Mouse (Mus musculus): ENCODE measurements around the gene Ube2c.

DNA sequence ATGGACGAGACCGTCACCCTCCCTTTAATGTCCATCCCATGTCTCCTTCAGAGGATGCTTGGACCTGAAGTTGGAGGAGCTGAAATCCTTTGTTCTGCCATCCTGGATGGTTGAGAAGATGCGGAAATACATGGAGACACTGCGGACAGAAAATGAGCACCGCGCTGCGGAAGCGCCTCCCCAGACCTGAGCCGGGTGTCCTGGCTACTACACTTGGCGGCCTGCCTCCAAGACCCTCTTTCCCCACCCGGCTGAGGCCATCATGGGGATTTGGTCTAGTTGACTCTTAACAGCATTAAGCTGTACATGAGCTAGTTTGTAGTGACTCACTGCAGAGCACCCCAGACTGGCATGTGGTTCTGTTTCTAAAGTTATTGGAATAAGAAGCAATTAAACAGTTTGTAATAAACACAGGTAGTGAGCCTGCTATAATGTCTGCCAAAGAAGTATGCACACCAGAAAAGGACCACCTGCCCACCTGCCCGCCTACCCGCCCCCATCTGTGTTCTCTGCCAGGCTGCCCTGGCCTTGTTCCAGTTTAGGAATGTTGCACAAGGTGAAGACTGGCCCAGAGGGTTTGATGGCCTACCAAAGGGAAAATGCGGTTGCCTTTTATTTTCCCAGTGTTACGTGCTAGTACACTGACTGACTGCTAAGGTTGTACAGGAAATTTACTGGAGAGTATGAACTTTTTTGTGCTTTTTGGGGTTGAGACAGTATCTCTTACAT lies 1.7 kb upstream of the Ube2c start:
- no peak for TF ChIP-seq MAFK (IDR thresholded peaks at IDR 0.05; ENCODE audit: insufficient read depth, low read depth, low read length)
- TF ChIP-seq ZC3H11A (IDR thresholded peaks at IDR 0.05; ENCODE audit: borderline replicate concordance, low read depth, low read length), result no peak
- no peak for TF ChIP-seq CHD2 (IDR thresholded peaks at IDR 0.05; ENCODE audit: low read depth, low read length)

All from ES-E14 (cell line).